Mouse (Mus musculus): ENCODE measurements around the gene Arl16. TPM values are rescaled to one million over a fixed set of nuclear protein-coding genes. Genes with fewer than 3 reads are reported as not detected.

Arl16 gene
- polyA plus RNA-seq, 1 experiment, result 21.1 TPM

DNA sequence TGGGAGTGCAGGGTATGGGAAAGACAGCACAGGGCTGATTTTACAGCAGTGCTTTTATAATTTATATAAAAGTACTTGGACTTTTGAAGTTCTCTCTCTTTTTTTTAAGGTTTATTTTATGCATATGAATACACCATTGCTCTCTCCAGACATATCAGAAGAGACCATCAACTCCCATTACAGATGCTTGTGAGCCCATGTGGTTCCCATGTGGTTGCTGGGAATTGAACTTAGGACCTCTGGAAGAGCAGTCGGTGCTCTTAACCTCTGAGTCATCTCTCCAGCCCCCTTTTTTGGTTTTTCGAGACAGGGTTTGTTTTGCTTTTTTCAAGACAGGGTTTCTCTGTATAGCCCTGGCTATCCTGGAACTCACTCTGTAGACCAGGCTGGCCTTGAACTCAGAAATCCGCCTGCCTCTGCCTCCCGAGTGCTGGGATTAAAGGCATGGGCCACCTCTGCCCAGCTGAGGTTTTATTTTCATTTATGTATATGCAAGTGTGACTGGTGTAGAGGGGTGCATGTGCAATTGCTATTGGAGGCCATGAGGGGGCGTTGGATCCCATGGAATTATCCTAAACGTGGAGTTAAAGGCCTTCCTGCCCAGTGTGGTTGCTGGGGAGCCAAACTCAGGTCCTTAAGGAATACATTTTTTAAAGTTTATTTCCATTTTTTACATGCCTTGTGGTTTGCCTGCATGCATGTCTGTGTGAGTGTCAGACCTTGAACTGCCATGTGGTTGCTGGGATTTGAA is 8.4 kb downstream of the Arl16 start:
- DNase-seq, result no peak
- WGBS, result 61% methylated on average over 6 of the region's 6 CpGs
- Histone ChIP-seq H3K4me3 (ENCODE audit: insufficient read depth, low read depth, low read length) (peak overlapping the region; percentile 76), H3K4me1 (ENCODE audit: control insufficient read depth, insufficient read depth, low read length) (no peaks in the 10 kb centered on the region), H3K27ac (ENCODE audit: insufficient read depth, low read depth, low read length) (no peak overlapping the region), H3K36me3 (ENCODE audit: control insufficient read depth, insufficient read depth, low read length) (no peaks in the 10 kb centered on the region), H3K27me3 (replicated peaks; ENCODE audit: control insufficient read depth, insufficient read depth, low read length) (no peaks in the 10 kb centered on the region)
- TF ChIP-seq POLR2A (IDR thresholded peaks at IDR 0.05; ENCODE audit: low read depth, low read length) (no peak), CTCF (conservative IDR thresholded peaks at IDR 0.05; ENCODE audit: insufficient read depth, insufficient read length, low read depth, low read length) (peak; percentile 56)

DNA sequence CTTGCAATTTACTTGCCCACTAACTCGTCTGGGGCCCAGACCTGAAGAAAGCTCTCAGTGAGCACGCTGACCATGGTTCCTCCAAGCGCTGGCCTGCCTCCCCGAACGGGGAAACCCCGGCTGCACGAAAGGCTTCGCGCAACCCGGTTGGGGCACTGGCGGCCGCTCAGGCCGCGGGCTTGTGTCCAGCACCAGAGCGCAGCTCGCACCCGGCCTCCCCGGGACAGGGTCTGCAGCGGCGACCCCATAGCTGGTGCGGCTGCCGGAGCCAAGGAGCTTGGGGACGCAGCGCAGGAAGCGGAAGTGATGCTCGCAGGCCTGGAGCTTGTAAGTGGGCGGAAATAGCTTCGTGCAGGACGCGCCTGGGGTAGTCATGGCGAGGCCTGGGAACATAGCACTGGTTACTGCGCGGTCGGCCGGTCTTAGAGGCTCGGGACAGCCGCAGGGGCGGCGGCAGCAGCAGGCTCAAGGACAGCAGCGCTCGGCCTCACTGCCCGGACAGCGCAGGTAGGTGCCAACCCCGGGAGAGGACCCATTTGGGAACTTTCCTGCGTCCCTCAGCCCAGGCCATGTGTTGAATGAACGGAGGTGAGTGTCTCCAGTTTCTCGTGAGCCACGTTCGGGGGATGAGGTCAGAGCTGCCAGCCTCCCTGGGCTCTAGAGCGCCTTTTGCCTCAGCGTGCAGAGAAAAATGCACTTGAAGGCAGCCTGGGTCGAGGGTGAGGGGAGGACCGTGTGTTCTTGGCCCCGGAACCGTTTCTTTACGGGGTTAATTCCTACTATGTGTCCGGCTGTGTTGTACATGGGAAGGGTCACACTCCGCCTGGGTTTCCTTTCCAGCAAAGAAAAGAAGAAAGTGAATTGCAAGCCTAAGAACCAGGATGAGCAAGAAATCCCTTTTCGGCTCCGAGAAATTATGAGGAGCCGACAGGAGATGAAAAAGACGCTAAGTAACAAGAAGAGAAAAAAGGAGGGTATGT is 9.3 kb downstream of the Arl16 start, which contains the start of the genes Oxld1 and Ccdc137:
Gene Oxld1, minus strand, starts transcription at position 297 of the 980 bp plus-strand sequence.
Gene Ccdc137, plus strand, starts transcription at position 344 of the 980 bp plus-strand sequence.
- no peaks in the 10 kb centered on the region for H3K4me1 ChIP-seq (ENCODE audit: control insufficient read depth, insufficient read depth, low read length)
- H3K4me3 ChIP-seq (ENCODE audit: insufficient read depth, low read depth, low read length), result peak within 1 kb of the TSS; percentile 76
- WGBS, result 3% methylated on average over 62 of the region's 62 CpGs
- peak within 1 kb of the TSS; percentile 61 for H3K27ac ChIP-seq (ENCODE audit: insufficient read depth, low read depth, low read length)
- TF ChIP-seq POLR2A (IDR thresholded peaks at IDR 0.05; ENCODE audit: low read depth, low read length) (peak; percentile 82), CTCF (conservative IDR thresholded peaks at IDR 0.05; ENCODE audit: insufficient read depth, insufficient read length, low read depth, low read length) (no peak)
- no peaks in the 10 kb centered on the region for H3K27me3 ChIP-seq (replicated peaks; ENCODE audit: control insufficient read depth, insufficient read depth, low read length)
- peak; percentile 81 for DNase-seq
- no peaks in the 10 kb centered on the region for H3K36me3 ChIP-seq (ENCODE audit: control insufficient read depth, insufficient read depth, low read length)

DNA sequence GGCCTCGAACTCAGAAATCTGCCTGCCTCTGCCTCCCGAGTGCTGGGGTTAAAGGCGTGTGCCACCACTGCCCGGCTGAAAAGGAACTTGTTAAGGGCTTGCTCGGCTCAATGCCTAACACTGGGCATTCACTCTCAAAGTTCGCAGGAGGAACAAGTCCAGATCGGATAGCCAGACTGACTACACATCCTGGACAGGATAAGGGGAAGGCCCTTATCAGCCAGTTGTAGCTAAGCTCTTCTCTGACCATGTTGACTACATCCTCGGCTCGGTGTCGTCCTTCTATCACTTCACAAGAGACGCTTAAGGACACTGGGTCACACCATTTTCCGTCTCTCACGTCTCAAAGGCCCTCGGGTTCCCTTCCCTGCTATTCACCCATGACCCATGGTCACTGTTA is 10.0 kb downstream of the Arl16 start:
- no peaks in the 10 kb centered on the region for H3K4me1 ChIP-seq (ENCODE audit: control insufficient read depth, insufficient read depth, low read length)
- H3K27me3 ChIP-seq (replicated peaks; ENCODE audit: control insufficient read depth, insufficient read depth, low read length), result no peaks in the 10 kb centered on the region
- no peaks in the 10 kb centered on the region for H3K36me3 ChIP-seq (ENCODE audit: control insufficient read depth, insufficient read depth, low read length)
- TF ChIP-seq CTCF (conservative IDR thresholded peaks at IDR 0.05; ENCODE audit: insufficient read depth, insufficient read length, low read depth, low read length) (no peak), POLR2A (IDR thresholded peaks at IDR 0.05; ENCODE audit: low read depth, low read length) (no peak)
- WGBS, result 11% methylated on average over 14 of the region's 14 CpGs
- DNase-seq, result peak; percentile 20
- peak overlapping the region; percentile 76 for H3K4me3 ChIP-seq (ENCODE audit: insufficient read depth, low read depth, low read length)
- peak overlapping the region; percentile 61 for H3K27ac ChIP-seq (ENCODE audit: insufficient read depth, low read depth, low read length)

DNA sequence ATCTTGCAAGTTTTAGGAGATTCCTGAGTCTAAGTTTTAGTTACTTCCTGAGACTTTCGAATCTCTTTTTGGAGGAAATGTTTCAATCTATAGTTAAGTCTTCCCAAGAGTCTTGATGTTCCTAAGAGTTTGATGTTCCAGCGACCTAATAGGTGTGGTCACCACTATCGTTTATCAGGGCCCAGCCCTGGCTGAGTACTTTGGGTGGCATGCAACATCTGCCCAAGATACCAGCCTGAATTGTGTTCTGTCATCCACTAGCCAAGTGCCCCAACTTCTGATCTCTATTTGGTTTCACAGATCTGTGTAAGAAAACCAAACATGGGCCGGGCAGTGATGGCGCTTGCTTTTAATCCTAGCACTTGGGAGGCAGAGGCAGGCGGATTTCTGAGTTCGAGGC is 12.0 kb downstream of the Arl16 start:
- DNase-seq, result no peak

DNA sequence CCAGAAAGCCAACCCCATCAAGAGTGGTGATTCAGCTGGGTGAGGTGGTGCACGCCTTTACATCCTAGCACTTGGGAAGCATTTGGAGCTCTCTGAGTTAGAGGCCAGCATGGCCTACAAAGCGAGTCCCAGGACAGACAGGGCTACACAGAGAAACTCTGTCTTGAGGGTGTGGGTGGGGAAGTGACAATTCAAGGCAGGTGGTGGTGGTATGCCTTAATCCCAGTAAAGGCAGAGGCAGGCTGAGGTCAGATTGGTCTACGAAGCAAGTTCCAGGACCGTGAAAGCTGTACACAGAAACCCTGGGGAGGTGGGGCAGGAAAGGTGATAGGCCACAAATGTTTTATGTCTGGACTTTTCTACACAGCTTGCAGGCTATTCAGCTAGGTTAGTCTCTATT is 12.4 kb downstream of the Arl16 start:
- no peaks in the 10 kb centered on the region for H3K4me1 ChIP-seq (ENCODE audit: control insufficient read depth, insufficient read depth, low read length)
- H3K36me3 ChIP-seq (ENCODE audit: control insufficient read depth, insufficient read depth, low read length), result no peaks in the 10 kb centered on the region
- 93% methylated on average over 4 of the region's 4 CpGs for WGBS
- DNase-seq, result no peak
- TF ChIP-seq CTCF (conservative IDR thresholded peaks at IDR 0.05; ENCODE audit: insufficient read depth, insufficient read length, low read depth, low read length) (no peak), POLR2A (IDR thresholded peaks at IDR 0.05; ENCODE audit: low read depth, low read length) (no peak)
- H3K27ac ChIP-seq (ENCODE audit: insufficient read depth, low read depth, low read length), result no peak overlapping the region
- H3K4me3 ChIP-seq (ENCODE audit: insufficient read depth, low read depth, low read length), result no peak overlapping the region
- H3K27me3 ChIP-seq (replicated peaks; ENCODE audit: control insufficient read depth, insufficient read depth, low read length), result no peaks in the 10 kb centered on the region

More for the DNA sequence above, 12.0 kb downstream of the Arl16 start:
- Histone ChIP-seq H3K36me3 (ENCODE audit: control insufficient read depth, insufficient read depth, low read length) (no peaks in the 10 kb centered on the region), H3K4me3 (ENCODE audit: insufficient read depth, low read depth, low read length) (no peak overlapping the region), H3K4me1 (ENCODE audit: control insufficient read depth, insufficient read depth, low read length) (no peaks in the 10 kb centered on the region), H3K27ac (ENCODE audit: insufficient read depth, low read depth, low read length) (no peak overlapping the region), H3K27me3 (replicated peaks; ENCODE audit: control insufficient read depth, insufficient read depth, low read length) (no peaks in the 10 kb centered on the region)
- no peak for TF ChIP-seq CTCF (conservative IDR thresholded peaks at IDR 0.05; ENCODE audit: insufficient read depth, insufficient read length, low read depth, low read length)
- no peak for TF ChIP-seq POLR2A (IDR thresholded peaks at IDR 0.05; ENCODE audit: low read depth, low read length)
- WGBS, result 94% methylated on average over 7 of the region's 7 CpGs

DNA sequence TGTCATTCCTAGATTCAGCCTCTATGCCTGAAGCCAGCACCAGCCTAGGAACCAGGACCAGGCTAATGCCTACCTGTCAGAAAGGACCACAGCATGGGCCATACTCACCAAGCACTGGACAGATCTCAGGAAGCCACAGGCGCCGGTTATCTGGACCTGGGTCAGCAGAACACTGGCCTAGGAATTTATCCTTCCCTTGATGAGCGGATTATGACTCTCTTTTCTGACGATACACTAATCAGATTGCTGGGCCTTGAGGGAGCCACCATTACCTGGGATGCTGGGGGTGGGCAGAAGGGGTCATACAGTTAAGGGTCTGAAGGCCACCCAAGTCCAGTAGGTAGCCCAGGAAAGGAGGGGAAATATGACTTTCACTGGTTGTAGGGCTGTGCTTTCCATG is 14.1 kb downstream of the Arl16 start, which contains the start of gene Pde6g:
Gene Pde6g, minus strand, starts transcription at position 195 of the 400 bp plus-strand sequence.
- DNase-seq, result no peak
- Histone ChIP-seq H3K4me1 (ENCODE audit: control insufficient read depth, insufficient read depth, low read length) (no peaks in the 10 kb centered on the region), H3K27ac (ENCODE audit: insufficient read depth, low read depth, low read length) (no peak within 1 kb of the TSS), H3K4me3 (ENCODE audit: insufficient read depth, low read depth, low read length) (no peak within 1 kb of the TSS), H3K36me3 (ENCODE audit: control insufficient read depth, insufficient read depth, low read length) (no peaks in the 10 kb centered on the region), H3K27me3 (replicated peaks; ENCODE audit: control insufficient read depth, insufficient read depth, low read length) (no peaks in the 10 kb centered on the region)
- WGBS, result 90% methylated on average over 4 of the region's 4 CpGs
- TF ChIP-seq POLR2A (IDR thresholded peaks at IDR 0.05; ENCODE audit: low read depth, low read length), result no peak
- no peak for TF ChIP-seq CTCF (conservative IDR thresholded peaks at IDR 0.05; ENCODE audit: insufficient read depth, insufficient read length, low read depth, low read length)
